Mouse (Mus musculus) forebrain, embryonic 12.5 days (tissue): ENCODE measurements around the gene March2. TPM values are rescaled to one million over a fixed set of nuclear protein-coding genes. Genes with fewer than 3 reads are reported as not detected.
A peak's percentile ranks its signal among the peaks of the same experiment; 100 is the strongest.

Experiments
- ATAC-seq: fragments of 200-750 bp; cut with Nextera tagmentation; 2 replicates; pipeline ENCODE4 v1.8.0; 2017; ENCODE audit warnings: moderate TSS enrichment; ENCODE audit not compliant: low FRiP score
- H3K27ac ChIP-seq: fragments of 300-500 bp; sonication (generic); 2 replicates; pipeline ENCODE4 v1.5.1; 2016; ENCODE audit warnings: mild to moderate bottlenecking
- H3K27me3 ChIP-seq: fragments of 300-500 bp; sonication (generic); 2 replicates; pipeline ENCODE4 v1.6.1; 2016; ENCODE audit warnings: mild to moderate bottlenecking
- H3K36me3 ChIP-seq: fragments of 300-500 bp; sonication (generic); replicated peaks from 2 replicates; pipeline ENCODE4 v1.6.1; 2016; ENCODE audit warnings: mild to moderate bottlenecking
- H3K4me1 ChIP-seq: fragments of 300-500 bp; sonication (generic); 2 replicates; pipeline ENCODE4 v1.6.1; 2016
- H3K4me2 ChIP-seq: fragments of 300-500 bp; sonication (generic); 2 replicates; pipeline ENCODE4 v1.6.1; 2016; ENCODE audit warnings: mild to moderate bottlenecking, moderate library complexity
- H3K4me3 ChIP-seq: fragments of 300-500 bp; sonication (generic); replicated peaks from 2 replicates; pipeline ENCODE4 v1.5.1; 2016; ENCODE audit warnings: mild to moderate bottlenecking
- H3K9ac ChIP-seq: fragments of 300-500 bp; sonication (generic); 2 replicates; pipeline ENCODE4 v1.6.1; 2016; ENCODE audit warnings: mild to moderate bottlenecking
- H3K9me3 ChIP-seq: fragments of 300-500 bp; sonication (generic); 2 replicates; pipeline ENCODE4 v1.6.1; 2016
- WGBS: fragments of 180-500 bp; shearing (Covaris S2); methylation state at CpG from one replicate; pipeline ENCODE4 v1.1.7; 2016; 5-methylcytosine and 5-hydroxymethylcytosine counted together
- polyA plus RNA-seq: library from polyadenylated mRNA; unstranded; fragments of >200 nt; fragmentation: Nextera tagmentation; extraction: Ambion mirVana; gene quantifications from 2 replicates; pipeline ENCODE4 v1.2.1, GENCODE M21; 2016

The March2 gene
- polyA plus RNA-seq, 1 experiment from 2014 or later, result 48.7 TPM

GRCm38 (mm10) chr17:33666813-33667212 is 51.7 kb downstream of the March2 start:
- no peaks in the 10 kb centered on the region for H3K27me3 ChIP-seq
- H3K9ac ChIP-seq, result no peak overlapping the region
- no peak overlapping the region for H3K27ac ChIP-seq
- no peak overlapping the region for H3K4me2 ChIP-seq
- no peaks in the 10 kb centered on the region for H3K9me3 ChIP-seq
- no peak for ATAC-seq
- H3K4me1 ChIP-seq, result 0 out of 2 replicates have a peak, but pooled peaks cover 3% of the 10 kb centered on the region
- WGBS, result 93% methylated on average over 3 of the region's 3 CpGs
- H3K36me3 ChIP-seq, result peaks cover 51% of the 10 kb centered on the region
- H3K4me3 ChIP-seq, result no peak overlapping the region

GRCm38 (mm10) chr17:33649781-33650475 is 68.5 kb downstream of the March2 start:
- H3K9me3 ChIP-seq, result no peaks in the 10 kb centered on the region
- H3K27me3 ChIP-seq, result no peaks in the 10 kb centered on the region
- H3K36me3 ChIP-seq, result peaks cover 96% of the 10 kb centered on the region
- no peaks in the 10 kb centered on the region for H3K4me1 ChIP-seq
- no peak overlapping the region for H3K4me3 ChIP-seq
- WGBS, result 98% methylated on average over 34 of the region's 34 CpGs
- H3K9ac ChIP-seq, result no peak overlapping the region
- ATAC-seq, result peak; percentile 23; the same call in 1 of the 2 replicates
- no peak overlapping the region for H3K27ac ChIP-seq
- no peak overlapping the region for H3K4me2 ChIP-seq

GRCm38 (mm10) chr17:33645073-33645472 is 73.4 kb downstream of the March2 start:
- Histone ChIP-seq H3K27me3 (no peaks in the 10 kb centered on the region), H3K9ac (no peak overlapping the region), H3K27ac (no peak overlapping the region), H3K4me3 (no peak overlapping the region), H3K36me3 (peaks cover 88% of the 10 kb centered on the region), H3K4me1 (no peaks in the 10 kb centered on the region), H3K9me3 (no peaks in the 10 kb centered on the region), H3K4me2 (no peak overlapping the region)
- 94% methylated on average over 8 of the region's 8 CpGs for WGBS
- ATAC-seq, result no peak

GRCm38 (mm10) chr17:33644068-33644467 is 74.4 kb downstream of the March2 start:
- no peaks in the 10 kb centered on the region for H3K27me3 ChIP-seq
- 94% methylated on average over 4 of the region's 4 CpGs for WGBS
- no peaks in the 10 kb centered on the region for H3K4me1 ChIP-seq
- no peak overlapping the region for H3K4me3 ChIP-seq
- ATAC-seq, result no peak
- no peak overlapping the region for H3K4me2 ChIP-seq
- no peak overlapping the region for H3K9ac ChIP-seq
- H3K9me3 ChIP-seq, result no peaks in the 10 kb centered on the region
- no peak overlapping the region for H3K27ac ChIP-seq
- H3K36me3 ChIP-seq, result peaks cover 78% of the 10 kb centered on the region

- Histone ChIP-seq H3K4me3 (no peak overlapping the region), H3K27me3 (no peaks in the 10 kb centered on the region), H3K36me3 (peaks cover 48% of the 10 kb centered on the region), H3K9ac (no peak overlapping the region), H3K9me3 (no peaks in the 10 kb centered on the region), H3K4me1 (no peaks in the 10 kb centered on the region), H3K27ac (no peak overlapping the region), H3K4me2 (no peak overlapping the region)
- WGBS, result 72% methylated on average over 6 of the region's 6 CpGs
- ATAC-seq, result no peak
These were observed 78.7 kb downstream of the March2 start for GRCm38 (mm10) chr17:33639743-33640142.

GRCm38 (mm10) chr17:33637516-33638276 is 80.8 kb downstream of the March2 start, which contains the start of gene Pram1:
Gene Pram1, plus strand, starts transcription at chr17:33638056.
- ATAC-seq, result no peak
- Histone ChIP-seq H3K9ac (no peak within 1 kb of the TSS), H3K36me3 (peaks cover 32% of the 10 kb centered on the region), H3K4me3 (no peak within 1 kb of the TSS), H3K27me3 (no peaks in the 10 kb centered on the region), H3K27ac (no peak within 1 kb of the TSS), H3K4me1 (no peaks in the 10 kb centered on the region), H3K9me3 (no peaks in the 10 kb centered on the region), H3K4me2 (no peak within 1 kb of the TSS)
- WGBS, result 87% methylated on average over 4 of the region's 4 CpGs

- no peak overlapping the region for H3K4me2 ChIP-seq
- no peak overlapping the region for H3K27ac ChIP-seq
- H3K27me3 ChIP-seq, result no peaks in the 10 kb centered on the region
- H3K9me3 ChIP-seq, result no peaks in the 10 kb centered on the region
- no peaks in the 10 kb centered on the region for H3K4me1 ChIP-seq
- no peak for ATAC-seq
- no peak overlapping the region for H3K9ac ChIP-seq
- 84% methylated on average over 2 of the region's 2 CpGs for WGBS
- no peak overlapping the region for H3K4me3 ChIP-seq
- H3K36me3 ChIP-seq, result peaks cover 31% of the 10 kb centered on the region
These were observed 81.4 kb downstream of the March2 start for GRCm38 (mm10) chr17:33637038-33637437.

Other genes starting within 250 kb of the March2 start
- 52.1 and 53.2 TPM in 2 replicates for gene Adamts10, start 194.5 kb downstream of the March2 start, polyA plus RNA-seq
- gene Myo1f, start 163.0 kb downstream of the March2 start, polyA plus RNA-seq, result 1.7 and 1.8 TPM in 2 replicates
- gene Zfp414, start 89.6 kb downstream of the March2 start, polyA plus RNA-seq, result 50.6 and 52.7 TPM in 2 replicates
- gene Pram1, start 80.6 kb downstream of the March2 start, polyA plus RNA-seq, result 0.72 and 0.95 TPM in 2 replicates
- 490 and 547 TPM in 2 replicates for gene Hnrnpm, start 31.8 kb downstream of the March2 start, polyA plus RNA-seq
- gene Rab11b, start 41.9 kb upstream of the March2 start, polyA plus RNA-seq, result 377 and 388 TPM in 2 replicates
- 11.4 and 13.3 TPM in 2 replicates for gene Angptl4, start 63.2 kb upstream of the March2 start, polyA plus RNA-seq
- 27.3 and 27.8 TPM in 2 replicates for gene Kank3, start 91.8 kb upstream of the March2 start, polyA plus RNA-seq
- gene Rps28, start 105.9 kb upstream of the March2 start, polyA plus RNA-seq, result 686 and 713 TPM in 2 replicates
- gene Ndufa7, start 105.9 kb upstream of the March2 start, polyA plus RNA-seq, result 371 and 397 TPM in 2 replicates
- gene Cd320, start 124.4 kb upstream of the March2 start, polyA plus RNA-seq, result 54.7 and 55.1 TPM in 2 replicates
- not detected in 2 replicates for gene Gm7029, start 155.2 kb upstream of the March2 start, polyA plus RNA-seq
- 5.4 and 7.4 TPM in 2 replicates for gene Kifc1, start 172.0 kb upstream of the March2 start, polyA plus RNA-seq
- not detected in 2 replicates for gene Platr17, start 186.5 kb upstream of the March2 start, polyA plus RNA-seq
- gene Daxx, start 190.7 kb upstream of the March2 start, polyA plus RNA-seq, result 67.9 and 68.2 TPM in 2 replicates
- gene Tapbp, start 197.2 kb upstream of the March2 start, polyA plus RNA-seq, result 16.1 and 19.5 TPM in 2 replicates
- 23.1 and 23.5 TPM in 2 replicates for gene Zbtb22, start 197.2 kb upstream of the March2 start, polyA plus RNA-seq
- gene Rgl2, start 210.9 kb upstream of the March2 start, polyA plus RNA-seq, result 53.7 and 55.9 TPM in 2 replicates
- gene Pfdn6, start 221.7 kb upstream of the March2 start, polyA plus RNA-seq, result 198 and 201 TPM in 2 replicates
- 40.1 and 41.9 TPM in 2 replicates for gene Wdr46, start 222.0 kb upstream of the March2 start, polyA plus RNA-seq
- gene B3galt4, start 232.8 kb upstream of the March2 start, polyA plus RNA-seq, result 5.0 and 7.1 TPM in 2 replicates
- 58.4 and 63.5 TPM in 2 replicates for gene Vps52, start 237.1 kb upstream of the March2 start, polyA plus RNA-seq
- gene Rps18, start 237.3 kb upstream of the March2 start, polyA plus RNA-seq, result 934 and 1,034 TPM in 2 replicates